Mouse (Mus musculus) left cerebral cortex, adult 9 months (tissue): Measurements from ENCODE around the gene Adi1.

Source experiments
- DNase-seq, 2 experiments: peaks; one replicate each; pipeline ENCODE4 v3.0.0; 2022; ENCODE audit warnings: low spot score in 2 of 2

Gene Adi1

DNA sequence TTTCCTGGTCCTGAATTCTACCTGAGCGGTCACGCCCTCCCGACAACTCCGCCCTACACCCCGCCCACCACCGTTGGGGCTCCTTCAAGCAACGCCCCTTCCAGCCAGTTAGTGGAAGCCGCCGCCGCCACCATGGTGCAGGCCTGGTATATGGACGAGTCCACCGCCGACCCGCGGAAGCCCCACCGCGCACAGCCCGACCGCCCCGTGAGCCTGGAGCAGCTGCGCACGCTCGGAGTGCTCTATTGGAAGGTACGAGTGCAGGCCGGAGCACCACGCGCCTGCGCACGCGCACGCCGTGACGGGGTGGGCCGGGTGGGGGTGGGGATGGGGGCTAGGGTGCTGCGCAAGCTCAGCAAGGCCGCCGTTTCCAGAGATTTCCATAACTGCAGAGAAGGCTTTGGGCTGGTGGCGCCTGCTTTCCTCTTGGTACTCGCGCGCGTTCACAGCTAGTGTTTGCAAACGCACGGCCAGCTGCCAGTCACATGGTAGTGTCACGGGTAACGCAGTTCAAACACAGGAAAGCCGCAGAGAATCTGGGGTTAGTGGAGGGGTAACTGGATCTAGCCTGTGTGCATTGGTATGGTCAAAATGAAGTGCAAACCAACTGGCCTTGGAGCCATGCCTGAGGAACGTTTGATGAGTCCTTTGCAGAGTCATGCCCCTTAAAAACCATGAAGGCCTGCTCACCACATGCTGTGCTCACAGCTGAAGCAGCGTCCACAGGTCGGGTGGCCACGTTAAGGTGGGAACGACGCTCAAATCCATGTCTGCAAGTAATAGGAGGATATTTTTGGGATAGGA, at the start of gene Adi1:
Gene Adi1 (plus strand): TSS at position 111 of the 804 bp plus-strand sequence.
- peak; percentile 74 to 88 for DNase-seq

DNA sequence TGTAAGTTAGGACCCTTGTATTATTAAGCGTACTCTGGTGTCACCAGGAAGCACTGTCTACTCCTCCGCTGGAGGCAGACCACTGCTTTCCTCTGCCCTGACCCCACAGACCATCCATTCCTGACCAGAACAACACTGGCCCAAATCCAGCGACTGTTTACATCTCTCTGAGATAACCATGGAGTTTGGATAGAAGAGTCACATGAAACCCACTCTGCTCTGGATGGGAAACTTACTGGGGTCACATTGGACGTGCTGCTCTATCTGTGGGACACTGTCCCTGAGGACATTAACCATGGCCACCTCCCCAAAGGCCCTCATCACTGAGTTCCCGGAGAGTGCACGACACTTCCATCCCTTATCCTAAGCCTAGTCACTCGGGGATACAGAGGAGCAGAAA, 49.6 kb upstream of the Adi1 start:
- no peak for DNase-seq

DNA sequence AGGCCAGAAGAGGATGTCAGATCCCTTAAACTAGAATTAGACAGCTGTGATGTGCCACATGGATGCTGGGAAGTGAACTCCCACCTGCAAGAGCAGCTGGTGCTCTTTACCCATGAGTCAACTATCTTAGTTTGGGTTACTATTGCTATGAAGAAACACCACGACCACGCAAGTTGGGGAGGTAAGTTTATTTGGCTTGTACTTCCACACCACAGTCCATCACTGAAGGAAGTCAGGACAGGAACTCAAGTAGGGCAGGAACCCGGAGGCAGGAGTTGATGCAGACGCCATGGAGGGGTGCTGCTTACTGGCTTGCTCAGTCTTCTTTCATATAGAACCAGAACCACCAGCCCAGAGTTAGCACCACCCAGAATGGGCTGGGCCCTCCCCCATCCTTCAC, 47.9 kb upstream of the Adi1 start:
- no peak for DNase-seq

DNA sequence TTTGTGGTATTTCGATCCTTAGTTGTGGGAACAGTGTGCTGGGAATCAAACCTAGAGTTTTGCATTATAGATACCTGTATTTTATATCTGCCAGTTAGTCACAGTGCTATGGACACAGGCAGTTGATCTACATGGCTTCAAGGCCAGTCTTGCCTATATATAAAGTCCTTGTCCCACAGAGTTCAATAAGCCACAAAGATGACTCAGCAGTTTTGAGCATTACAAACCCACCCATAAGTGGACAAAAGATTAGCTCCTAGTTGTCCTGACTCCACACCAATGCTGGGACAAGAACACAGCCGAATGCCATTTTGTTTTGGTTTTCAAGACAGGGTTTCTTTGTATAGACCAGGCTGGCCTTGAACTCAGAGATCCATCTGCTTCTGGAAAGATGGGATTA, 46.6 kb upstream of the Adi1 start:
- DNase-seq: no peak

DNA sequence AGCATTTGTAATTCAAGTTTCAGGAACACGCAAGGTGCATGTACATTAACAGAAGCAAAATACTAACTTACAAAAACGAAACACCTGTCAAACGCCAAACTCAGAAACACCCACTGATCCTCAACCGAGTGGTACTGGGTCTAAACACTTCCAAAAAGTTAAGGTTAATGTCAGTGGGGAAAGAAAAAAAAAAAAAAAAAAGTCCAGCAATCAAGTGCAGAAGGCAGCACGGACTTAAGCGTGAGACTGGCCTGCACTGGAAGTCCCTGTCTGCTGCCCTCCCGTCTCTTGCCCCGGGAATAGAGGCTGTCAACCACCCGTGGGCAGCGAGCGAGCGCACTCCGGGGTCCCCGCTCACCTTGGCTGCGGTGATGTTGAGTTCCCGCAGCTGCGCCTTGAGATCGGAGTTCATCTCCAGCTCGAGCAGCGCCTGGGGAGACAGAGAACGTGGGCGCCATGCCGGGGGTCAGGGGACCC, 39.9 kb upstream of the Adi1 start:
- DNase-seq: no peak

DNA sequence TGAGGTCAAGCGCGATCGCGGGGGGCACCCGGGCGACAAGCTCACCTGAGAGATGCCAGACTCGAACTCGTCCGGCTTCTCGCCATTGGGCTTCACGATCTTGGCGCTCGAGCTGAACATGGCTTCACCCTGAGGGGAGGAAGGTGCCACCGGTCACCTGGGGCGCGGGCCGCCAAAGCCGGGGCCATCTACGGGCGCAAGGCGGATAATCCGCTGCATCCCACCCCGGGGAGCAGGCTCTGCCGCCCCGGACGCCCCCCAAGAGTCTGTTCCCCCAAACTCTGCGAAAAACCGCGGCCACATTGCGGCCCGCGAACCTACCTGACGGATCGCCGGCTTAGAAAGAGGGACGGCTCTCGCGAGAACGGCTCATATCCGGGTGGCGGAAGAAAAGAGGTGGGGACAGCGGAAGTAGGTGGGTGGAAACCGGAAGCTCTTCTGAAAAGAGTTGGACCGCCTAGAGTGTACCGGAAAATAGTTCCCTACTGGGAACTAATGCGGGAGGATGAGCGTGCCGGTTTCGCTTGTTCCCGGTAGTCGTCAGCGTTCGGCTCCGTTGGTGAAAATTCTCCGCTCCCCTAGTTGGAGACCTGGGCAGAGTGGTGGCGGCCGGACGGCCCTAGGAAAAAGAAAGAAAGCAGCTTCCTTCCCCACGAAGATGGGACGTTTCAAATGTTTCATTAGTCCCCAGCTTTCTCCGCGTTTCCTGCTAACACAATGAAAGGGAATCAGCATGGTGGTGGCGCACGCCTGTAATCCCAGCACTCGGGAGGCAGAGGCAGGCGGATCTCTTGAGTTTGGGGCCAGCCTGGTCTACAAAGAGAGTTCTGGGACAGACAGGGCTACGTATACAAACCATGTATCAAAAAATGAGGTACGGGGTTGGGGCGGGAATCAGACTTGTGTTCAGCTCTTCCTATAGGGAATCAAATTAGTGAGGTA, 39.2 kb upstream of the Adi1 start, which contains the start of gene Rps7:
Gene Rps7 (minus strand): TSS at position 419 of the 942 bp plus-strand sequence.
- DNase-seq: peak; percentile 81 to 95

DNA sequence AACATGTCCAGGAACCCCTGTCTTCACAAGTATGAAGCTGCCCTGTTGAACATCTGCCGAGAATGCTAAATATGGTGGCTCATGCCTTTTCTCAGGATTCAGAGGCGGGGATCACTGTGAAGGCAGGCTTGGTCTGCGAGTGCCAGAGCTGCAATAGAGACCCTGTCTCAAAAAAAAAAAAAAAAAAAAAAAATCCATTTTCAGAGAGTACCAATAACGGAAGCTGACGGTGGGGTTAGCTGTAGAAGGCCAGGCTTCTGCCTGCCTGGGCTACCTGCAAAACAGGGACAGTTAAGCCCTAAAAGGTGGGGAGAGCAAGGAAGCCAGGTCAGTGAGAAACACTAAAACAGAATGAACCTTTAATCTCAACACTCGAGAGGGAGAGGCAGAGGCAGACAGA, 38.5 kb upstream of the Adi1 start:
- DNase-seq: no peak

DNA sequence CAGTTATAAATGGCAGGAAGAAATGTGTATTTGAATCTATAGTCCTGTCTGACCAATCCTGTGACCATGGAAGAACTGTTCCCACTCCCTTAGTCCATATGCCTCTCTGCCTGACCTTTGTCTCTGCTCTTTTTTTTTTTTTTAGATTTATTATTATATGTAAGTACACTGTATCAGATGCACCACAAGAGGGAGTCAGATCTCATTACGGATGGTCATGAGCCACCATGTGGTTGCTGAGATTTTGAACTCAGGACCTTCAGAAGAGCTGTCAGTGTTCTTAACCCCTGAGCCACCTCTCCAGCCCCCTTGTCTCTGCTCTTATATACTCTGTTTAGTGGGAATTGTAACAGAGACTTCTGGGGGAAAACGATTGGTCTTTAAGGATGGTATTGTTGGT, 36.3 kb upstream of the Adi1 start:
- DNase-seq: no peak

DNA sequence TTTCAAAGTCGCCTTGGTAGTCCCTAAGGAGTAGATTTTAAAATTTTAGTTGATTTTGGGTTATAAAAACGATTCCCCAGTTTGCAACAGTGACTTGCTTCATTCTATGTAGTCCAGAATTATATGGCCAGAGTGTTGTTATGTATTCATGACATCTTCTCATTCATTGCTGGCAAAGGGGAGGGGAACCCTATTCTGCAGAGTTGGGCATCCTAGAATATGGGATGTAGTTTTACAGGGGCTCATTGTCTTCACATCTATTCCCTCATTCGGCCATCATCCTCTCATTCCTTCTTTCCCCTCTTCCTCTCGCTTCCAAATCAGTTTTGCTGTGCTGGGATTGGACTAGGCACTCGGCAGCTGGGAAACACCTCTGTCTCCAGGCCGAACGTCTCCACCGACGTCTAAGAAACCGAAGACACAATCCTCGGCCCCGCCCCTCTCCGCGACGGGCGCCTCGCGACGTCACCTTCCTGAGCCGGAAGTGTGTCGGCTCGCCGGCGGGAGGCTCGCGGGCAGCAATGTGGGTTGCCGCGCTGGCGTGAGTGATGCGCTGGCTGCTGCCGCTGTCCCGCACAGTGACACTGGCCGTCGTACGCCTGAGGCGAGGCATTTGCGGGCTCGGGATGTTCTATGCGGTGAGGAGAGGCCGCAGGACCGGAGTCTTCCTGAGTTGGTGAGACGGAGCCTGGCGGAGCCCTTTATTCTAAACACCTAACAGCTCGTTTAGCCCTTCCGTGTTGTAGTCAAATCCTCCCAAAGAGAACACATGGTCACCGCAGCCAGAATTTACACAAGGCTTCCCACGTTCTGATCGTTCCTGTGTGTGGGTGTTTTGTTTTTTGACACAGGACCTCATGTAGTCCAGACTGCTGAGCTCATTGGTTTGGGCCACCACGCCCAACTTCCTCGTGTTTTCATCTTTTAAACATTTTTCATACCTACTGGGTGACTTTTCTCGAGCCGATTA, 25.6 kb upstream of the Adi1 start, which contains the start of gene Rnaseh1:
Gene Rnaseh1 (plus strand): TSS at position 462 of the 970 bp plus-strand sequence.
- DNase-seq: peak; percentile 76 to 92

DNA sequence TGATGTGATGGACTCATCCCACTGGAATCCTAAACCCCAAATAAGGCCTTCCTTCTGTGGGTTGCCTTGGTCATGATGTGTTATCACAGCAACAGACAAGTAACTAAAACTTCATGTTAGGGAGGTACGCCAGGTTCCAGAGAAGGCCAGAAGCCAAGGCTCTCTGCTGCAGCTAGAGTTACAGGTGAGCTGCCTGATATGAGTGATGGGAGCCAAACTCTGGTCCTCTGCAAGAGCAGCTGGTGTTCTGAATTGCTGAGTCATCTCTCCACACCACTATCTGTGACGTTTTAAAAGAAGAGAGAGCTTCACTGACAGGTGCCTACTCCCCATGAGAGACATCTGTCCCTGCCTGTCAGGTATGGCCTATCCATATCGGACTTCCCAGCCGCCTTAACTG, 12.4 kb upstream of the Adi1 start:
- no peak for DNase-seq

DNA sequence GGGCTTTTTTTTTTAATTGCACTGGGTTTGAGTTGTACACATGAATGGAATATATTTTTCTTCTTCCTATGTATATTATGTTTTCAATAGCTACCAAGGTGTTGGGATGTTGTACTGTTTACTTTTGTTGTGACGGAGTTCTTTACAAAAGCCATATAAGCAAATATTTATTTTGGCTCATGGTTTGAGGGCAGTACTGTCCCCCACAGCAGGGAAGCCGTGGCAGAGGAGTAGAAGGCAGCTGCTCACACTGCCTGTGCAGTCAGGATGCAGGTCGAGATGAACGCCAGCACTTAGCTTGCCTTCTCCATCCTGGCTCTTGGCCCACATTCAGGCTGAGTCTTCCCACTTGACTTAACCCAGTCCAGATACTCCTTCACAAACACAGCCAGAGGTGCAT, 8.3 kb upstream of the Adi1 start:
- no peak for DNase-seq

DNA sequence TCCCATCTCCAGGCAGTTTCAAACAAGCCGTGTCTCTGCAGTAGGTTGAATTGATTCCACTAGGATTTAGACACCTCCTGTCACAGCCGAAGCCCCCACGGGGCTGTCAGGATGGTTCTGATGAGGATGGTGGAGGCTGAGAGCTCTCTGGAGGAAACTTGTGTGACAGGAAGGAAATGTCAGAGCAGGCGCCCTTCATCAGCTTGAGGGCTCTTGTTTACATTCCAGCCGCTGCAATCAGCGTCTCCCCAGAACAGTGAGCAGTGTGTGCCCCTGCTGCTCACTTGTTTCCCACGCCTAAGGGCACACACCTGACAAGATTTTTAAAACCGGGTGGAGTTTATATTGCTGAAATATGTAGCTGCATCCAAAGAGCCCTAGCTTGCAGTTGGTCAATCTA, 7.7 kb upstream of the Adi1 start:
- no peak for DNase-seq

DNA sequence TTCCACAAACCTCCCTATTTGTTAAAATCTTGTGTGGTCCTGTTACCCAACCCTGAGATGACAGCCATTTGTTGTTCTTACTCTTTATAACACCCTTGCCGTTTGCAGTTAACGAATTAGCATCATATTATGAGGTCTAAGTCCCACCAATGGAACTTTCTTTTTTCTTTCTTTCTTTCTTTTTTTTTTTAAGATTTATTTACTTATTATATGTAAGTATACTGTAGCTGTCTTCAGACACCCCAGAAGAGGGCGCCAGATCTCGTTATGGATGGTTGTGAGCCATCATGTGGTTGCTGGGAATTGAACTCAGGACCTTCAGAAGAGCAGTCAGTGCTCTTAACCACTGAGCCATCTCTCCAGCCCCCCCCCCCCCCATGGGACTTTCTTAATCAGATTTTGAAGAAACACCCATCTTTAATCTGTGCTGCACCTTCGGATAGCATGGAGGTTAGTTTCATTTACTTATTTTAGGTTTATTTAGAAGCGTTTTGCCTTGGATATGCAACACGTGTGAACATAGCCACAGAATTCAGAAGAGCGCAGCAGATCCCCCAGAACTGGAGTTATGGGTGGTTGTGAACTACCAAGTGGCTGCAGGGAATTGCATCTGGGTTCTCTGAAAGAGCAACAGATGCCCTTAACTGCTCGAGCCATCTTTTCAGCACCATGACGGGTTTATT, 852 bp upstream of the Adi1 start:
- no peak for DNase-seq

DNA sequence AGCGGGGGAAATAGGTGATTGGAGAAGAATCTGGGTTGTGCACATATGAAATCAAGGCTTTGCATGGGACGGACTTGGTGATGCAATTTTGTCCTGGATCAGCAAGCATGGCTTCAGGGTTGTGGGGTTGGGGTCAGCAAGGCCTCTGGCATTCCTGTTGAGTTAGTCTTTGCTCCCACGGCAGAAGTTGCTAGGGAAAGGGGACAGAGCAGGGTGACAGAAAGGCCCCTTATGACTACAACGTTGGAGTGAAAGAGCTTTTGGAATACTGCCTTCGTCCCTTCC, 836 bp downstream of the Adi1 start:
- DNase-seq: no peak

DNA sequence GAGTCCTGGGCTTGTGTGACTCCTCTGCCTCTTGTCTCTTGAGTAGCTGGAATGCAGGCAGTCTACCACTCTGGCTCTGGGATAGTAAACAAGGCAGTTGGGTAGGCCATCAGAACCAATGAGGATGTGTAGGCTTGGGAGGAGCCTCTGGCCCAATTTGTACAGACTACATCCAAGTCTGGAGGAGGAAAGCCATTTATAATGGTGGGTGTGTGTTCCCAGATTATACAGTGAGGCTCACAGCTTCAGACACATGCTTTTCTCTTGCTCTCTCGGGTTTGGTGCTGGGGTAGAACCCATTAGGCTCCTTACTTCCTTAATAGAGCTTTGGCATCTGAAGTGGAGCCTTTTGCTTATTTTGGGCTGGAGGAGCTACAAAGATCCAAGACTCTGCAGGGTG, 9.6 kb downstream of the Adi1 start:
- DNase-seq: no peak

DNA sequence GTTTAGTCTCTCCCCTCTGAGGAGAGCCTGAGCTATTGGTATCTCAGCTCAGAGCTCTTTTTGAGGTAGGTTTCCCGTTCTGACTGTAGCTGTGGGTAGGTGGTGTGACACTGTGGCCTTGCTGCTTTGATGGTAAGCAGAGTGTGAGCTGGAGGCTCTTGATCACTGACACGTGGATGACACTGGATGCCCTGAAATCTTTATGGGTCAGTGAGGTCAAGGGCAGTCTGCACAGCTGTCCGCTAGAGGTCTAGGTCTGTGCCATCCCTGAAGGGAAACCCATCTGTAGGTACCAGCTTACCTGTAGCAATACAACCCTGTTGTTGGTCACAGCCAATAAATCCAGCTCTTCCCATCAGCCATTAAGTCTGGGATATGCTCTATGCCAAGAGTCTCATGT, 10.7 kb downstream of the Adi1 start:
- no peak for DNase-seq

DNA sequence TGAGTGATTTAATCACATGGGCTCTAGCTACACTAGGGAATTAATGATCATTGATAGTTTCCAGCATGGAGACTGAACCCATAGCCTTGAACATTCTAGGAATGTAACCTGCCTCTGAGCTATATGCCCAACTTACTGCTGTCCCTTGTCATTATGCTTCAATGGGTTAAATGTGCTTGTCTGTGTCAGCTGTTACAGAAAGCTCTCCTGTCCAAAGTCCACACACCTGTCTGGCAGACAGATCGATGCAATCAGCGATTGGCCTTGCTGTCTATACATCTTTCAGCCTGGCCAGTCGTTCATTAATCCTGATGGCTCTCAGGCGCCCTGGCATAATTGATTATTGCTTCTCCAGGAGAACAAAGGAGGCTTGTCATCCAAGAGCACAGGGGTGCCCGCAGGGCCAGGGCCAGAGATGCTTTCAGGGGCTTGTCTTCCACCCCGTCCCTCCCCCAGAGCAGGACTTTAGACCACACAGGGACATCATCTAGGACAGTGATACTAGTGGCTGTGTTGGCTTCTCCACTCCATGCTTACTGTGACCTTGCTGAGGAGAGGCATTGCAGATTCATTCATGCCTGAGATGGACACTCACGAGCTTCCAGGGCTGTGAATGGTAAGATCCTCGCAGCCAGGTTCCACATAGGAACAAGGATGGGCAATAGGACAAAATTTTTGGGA, 11.3 kb downstream of the Adi1 start:
- no peak for DNase-seq

DNA sequence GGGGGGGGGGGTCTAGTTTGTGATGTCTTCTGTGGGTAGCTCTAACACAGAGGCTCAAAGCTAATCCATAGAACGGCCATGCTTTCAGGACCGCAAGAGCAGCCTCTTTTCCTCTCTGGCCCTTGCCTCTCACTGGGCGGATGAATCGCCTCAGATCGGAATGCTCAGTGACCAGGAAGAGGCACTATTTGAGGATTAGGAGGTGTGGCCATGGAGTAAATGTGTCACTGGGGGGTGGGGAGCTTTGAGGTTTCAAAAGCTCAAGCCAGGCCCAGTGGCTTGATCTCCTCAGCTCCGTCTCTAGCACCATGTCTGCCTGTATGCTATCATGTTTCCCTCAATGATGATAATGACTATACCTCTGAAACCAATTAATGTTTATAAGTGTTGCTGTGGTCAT, 14.0 kb downstream of the Adi1 start:
- no peak for DNase-seq

DNA sequence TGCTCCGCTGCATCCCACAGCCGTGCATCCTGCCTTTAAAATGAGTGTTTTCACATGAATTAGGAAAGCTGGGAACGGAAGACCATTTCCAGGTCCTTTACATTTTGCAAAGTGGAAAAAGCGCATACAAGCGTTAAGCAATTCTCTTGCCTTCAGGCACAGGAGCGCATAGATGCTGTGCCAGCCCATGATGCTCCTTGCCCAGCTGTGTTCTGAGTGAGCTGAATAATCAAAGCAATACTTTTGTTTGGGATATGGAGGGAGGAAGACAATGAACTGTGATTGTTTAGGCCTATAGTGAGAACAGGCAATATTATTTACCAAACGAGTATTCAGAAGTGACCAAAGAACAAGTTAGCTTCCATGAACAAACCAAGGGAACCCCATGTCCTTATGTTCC, 15.7 kb downstream of the Adi1 start:
- DNase-seq: no peak

DNA sequence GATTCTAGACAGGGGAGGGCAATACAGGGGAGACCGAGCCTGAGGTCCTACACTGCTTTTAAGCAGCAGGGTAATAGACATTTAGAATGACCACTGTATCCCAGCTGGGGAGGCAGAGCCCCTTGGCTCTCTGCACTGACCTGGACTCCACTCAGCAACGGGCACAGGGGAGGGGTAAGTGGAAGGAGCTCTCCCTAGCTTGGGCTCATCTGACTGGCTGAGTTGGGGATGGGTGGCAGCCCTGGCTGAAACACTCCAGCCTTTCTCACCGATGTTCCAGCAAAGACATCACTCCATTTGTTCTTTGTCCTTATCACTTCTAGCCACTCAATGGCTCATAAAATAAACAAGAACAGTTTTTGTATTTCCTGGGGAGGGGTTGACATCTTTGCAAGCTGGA, 18.7 kb downstream of the Adi1 start:
- DNase-seq: no peak

DNA sequence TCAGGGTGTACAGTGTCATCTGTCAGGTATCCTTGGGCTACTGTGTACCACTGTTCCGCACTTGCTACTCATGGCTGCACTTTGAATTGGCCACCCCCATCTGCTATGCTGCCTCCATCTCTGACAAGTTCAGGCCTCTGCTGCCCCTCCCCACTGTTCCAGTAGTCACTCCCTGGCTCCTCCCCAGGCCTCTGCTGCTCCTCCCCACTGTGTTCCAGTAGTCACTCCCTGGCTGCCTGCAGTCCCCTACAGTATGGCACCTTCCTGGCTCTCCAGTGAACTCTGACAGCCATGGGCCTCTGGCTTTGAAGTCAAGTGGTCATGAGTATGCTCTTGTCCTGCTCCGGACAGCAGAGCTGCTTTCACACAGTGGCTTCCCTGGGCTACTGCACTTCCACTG, 19.2 kb downstream of the Adi1 start:
- DNase-seq: no peak
